Mouse (Mus musculus) gastrocnemius, adult 2 months (tissue): Measurements from ENCODE around the gene Fubp1. TPM values are rescaled to one million over a fixed set of nuclear protein-coding genes. Genes with fewer than 3 reads are reported as not detected.

Experiments used
- DNase-seq: peaks from one replicate; pipeline ENCODE4 v3.0.0; 2022
- H3K27ac ChIP-seq: fragments of 200-600 bp; 2 replicates; pipeline ENCODE4 v1.8.1; 2022; ENCODE audit warnings: mild to moderate bottlenecking
- H3K4me3 ChIP-seq: fragments of 200-600 bp; 2 replicates; pipeline ENCODE4 v1.8.1; 2022; ENCODE audit warnings: mild to moderate bottlenecking, moderate library complexity
- CTCF ChIP-seq: fragments of 200-600 bp; IDR thresholded peaks from 2 replicates; pipeline ENCODE4 v1.8.1; 2022; ENCODE audit warnings: antibody characterized with exemption, mild to moderate bottlenecking, moderate library complexity
- intact Hi-C: fragments of 180-260 bp; cut with DNase I; formaldehyde crosslinking; loops from one replicate; pipeline ENCODE4 v1.15.1; 2025
- total RNA-seq, 2 experiments: library from RNA; stranded (reverse); gene quantifications; 2 replicates each; pipeline ENCODE4 v1.2.3; 2021

The Fubp1 gene
- total RNA-seq, 2 experiments from 2014 or later: 30.1 to 36.8 TPM

GRCm38 (mm10) chr3:152275008-152275407, 64.8 kb downstream of the Fubp1 start:
- TF ChIP-seq CTCF: no peak
- DNase-seq: no peak
- no peak overlapping the region for H3K4me3 ChIP-seq
- no peak overlapping the region for H3K27ac ChIP-seq
- intact Hi-C loops: no loop called here

- no peak overlapping the region for H3K27ac ChIP-seq
- no peak overlapping the region for H3K4me3 ChIP-seq
- intact Hi-C loops: no loop called here
- no peak for DNase-seq
- no peak for TF ChIP-seq CTCF
These were observed 66.7 kb downstream of the Fubp1 start for GRCm38 (mm10) chr3:152276935-152277334.

- peak overlapping the region; percentile 68 for H3K27ac ChIP-seq
- intact Hi-C loops: no loop called here
- no peak for DNase-seq
- peak; percentile 17; the same call in 1 of the 2 replicates for TF ChIP-seq CTCF
- H3K4me3 ChIP-seq: no peak overlapping the region
These were observed 67.7 kb downstream of the Fubp1 start for GRCm38 (mm10) chr3:152277912-152278311.

- no peak for TF ChIP-seq CTCF
- intact Hi-C loops: no loop called here
- peak overlapping the region; percentile 68 for H3K27ac ChIP-seq
These were observed 68.2 kb downstream of the Fubp1 start for GRCm38 (mm10) chr3:152278431-152278830.

GRCm38 (mm10) chr3:152282126-152282525, 71.9 kb downstream of the Fubp1 start:
- Histone ChIP-seq H3K4me3 (no peak overlapping the region), H3K27ac (no peak overlapping the region)
- TF ChIP-seq CTCF: no peak
- intact Hi-C loops: no loop called here
- no peak for DNase-seq

More at GRCm38 (mm10) chr3:152278431-152278830, 68.2 kb downstream of the Fubp1 start:
- H3K4me3 ChIP-seq: no peak overlapping the region
- no peak for DNase-seq

- Histone ChIP-seq H3K27ac (peak overlapping the region; percentile 82), H3K4me3 (no peak overlapping the region)
- intact Hi-C loops: no loop called here
- no peak for DNase-seq
- no peak for TF ChIP-seq CTCF
These were observed 74.1 kb downstream of the Fubp1 start for GRCm38 (mm10) chr3:152284306-152284705.

GRCm38 (mm10) chr3:152284759-152285158, 74.5 kb downstream of the Fubp1 start:
- TF ChIP-seq CTCF: no peak
- Histone ChIP-seq H3K4me3 (peak overlapping the region; percentile 36), H3K27ac (peak overlapping the region; percentile 82)
- DNase-seq: peak; percentile 72
- intact Hi-C loops: no loop called here

Other genes with a start within 250 kb of the Fubp1 start
- gene Gipc2, start 44.2 kb upstream of the Fubp1 start, total RNA-seq: under 1 TPM; 0.69 to 0.75 TPM
- 10 to 100 TPM; 45.5 to 85.8 TPM for gene Dnajb4, start 120 bp upstream of the Fubp1 start, total RNA-seq
- gene Nexn, start 55.9 kb downstream of the Fubp1 start, total RNA-seq: 100 to 1,000 TPM; 349 to 495 TPM
- gene Miga1, start 130.0 kb downstream of the Fubp1 start, total RNA-seq: 1 to 10 TPM; 5.0 to 7.3 TPM
- 10 to 100 TPM; 20.9 to 22.0 TPM for gene Usp33, start 136.1 kb downstream of the Fubp1 start, total RNA-seq
- gene Zzz3, start 185.1 kb downstream of the Fubp1 start, total RNA-seq: 10 to 100 TPM; 15.7 to 18.1 TPM